ENCODE assay signal across 12 mouse cellular contexts in genomic region chr17:79309506-79309905, GRCm38 (mm10).
"Had no signal": no experiment of that assay in that cellular context is flagged by ENCODE, and none has a peak within 500 bp of the region (broad histone marks: within the 10 kb centered on the region; RNA-seq: fewer than 3 reads in every experiment).

No protein-coding gene starts in this region.

- DNase-seq: retina, postnatal 1 day; right cerebral cortex, adult 18-20 months; right cerebral cortex, postnatal 14 days; right cerebral cortex, postnatal 25 days; right cerebral cortex, postnatal 4 days; spleen, adult 18-20 months; thymus, adult 18-20 months; thymus, adult 2 months; thymus, postnatal 14 days; thymus, postnatal 25 days; thymus, postnatal 36 days; thymus, postnatal 4 days had no signal
